Mouse (Mus musculus) lung, adult 2 months (tissue): ENCODE results near the gene Gm20388.

Experiments
- CTCF ChIP-seq: fragments of 200-500 bp; IDR thresholded peaks from 2 replicates; pipeline ENCODE4 v1.5.1; 2011; ENCODE audit warnings: mild to moderate bottlenecking, low read length, control low read depth; ENCODE audit not compliant: insufficient read depth
- POLR2A ChIP-seq: fragments of 200-500 bp; IDR thresholded peaks from 2 replicates; pipeline ENCODE4 v1.6.1; 2011; ENCODE audit warnings: low read depth, mild to moderate bottlenecking, control low read depth, low read length, borderline replicate concordance; ENCODE audit errors: extremely low read depth

GRCm38 (mm10) chr8:122658807-122659160, 2748.1 kb downstream of the Gm20388 start:
- TF ChIP-seq CTCF (no peak), POLR2A (no peak)
